Mouse (Mus musculus) ES-Bruce4 (cell line): ENCODE measurements around the gene Fosl1.

Source experiments
- CTCF ChIP-seq: IDR thresholded peaks from one replicate; pipeline ENCODE4 v1.8.1; 2011; ENCODE audit warnings: low read depth, low read length
- EP300 ChIP-seq: IDR thresholded peaks from 2 replicates; pipeline ENCODE4 v1.6.1; 2011; ENCODE audit warnings: low read depth, low read length; ENCODE audit not compliant: insufficient read depth

- TF ChIP-seq CTCF (no peak), EP300 (no peak)
Observed at GRCm38 (mm10) chr19:5492641-5493040, 45.3 kb downstream of the Fosl1 start.
